Mouse (Mus musculus) lung, adult 2 months (tissue): ENCODE measurements at regions not wholly inside any gene's neighbourhood (a gene's known extent, or its start where the extent isn't known, plus 50 kb on each side); places are given as distances from the start of the nearest gene placed in this dataset.

Experiments used
- CTCF ChIP-seq: fragments of 200-500 bp; IDR thresholded peaks from 2 replicates; pipeline ENCODE4 v1.5.1; 2011; ENCODE audit warnings: mild to moderate bottlenecking, low read length, control low read depth; ENCODE audit not compliant: insufficient read depth
- POLR2A ChIP-seq: fragments of 200-500 bp; IDR thresholded peaks from 2 replicates; pipeline ENCODE4 v1.6.1; 2011; ENCODE audit warnings: low read depth, mild to moderate bottlenecking, control low read depth, low read length, borderline replicate concordance; ENCODE audit errors: extremely low read depth

DNA sequence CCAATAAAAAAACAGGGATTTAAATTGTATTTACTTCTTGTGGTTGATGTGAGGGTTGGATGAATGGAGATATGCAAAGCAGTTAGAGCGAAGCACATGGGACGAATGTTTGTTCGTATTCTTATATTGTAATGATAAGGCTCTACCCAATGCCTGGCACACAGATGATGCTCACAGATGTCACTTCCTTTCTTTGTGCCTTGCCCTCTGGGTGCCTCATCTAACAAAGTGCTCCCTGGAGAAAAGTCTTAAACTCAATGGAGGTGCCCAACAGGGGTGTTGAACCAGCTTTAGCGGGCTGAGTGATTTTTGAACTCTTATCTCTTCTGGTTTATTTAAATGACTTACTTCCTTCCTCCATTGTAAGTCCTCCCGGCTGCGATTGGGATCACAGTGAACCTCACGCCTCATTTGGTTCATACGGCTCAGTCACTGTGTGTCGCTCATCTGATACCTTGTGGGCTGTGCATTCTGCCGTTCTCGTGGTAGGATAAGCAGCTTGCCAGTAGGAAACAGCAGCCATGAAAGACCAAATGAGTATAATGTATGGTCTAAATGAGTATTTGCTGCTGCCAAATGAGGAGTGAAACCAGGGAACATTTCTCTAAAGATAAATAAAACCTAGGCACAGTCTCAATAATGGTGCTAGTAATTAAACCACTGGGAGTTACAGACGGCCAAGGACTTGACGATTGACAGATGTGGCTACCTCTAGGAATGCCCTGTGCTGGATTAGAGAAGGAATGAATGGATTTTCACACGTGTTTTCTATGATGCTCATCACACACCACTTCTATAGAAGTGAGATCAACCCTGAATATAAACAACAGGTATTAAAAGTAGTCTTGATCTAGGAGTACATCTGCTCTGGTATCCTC, 81.2 kb downstream of the Nhlrc3 start:
- TF ChIP-seq POLR2A = no peak
- no peak for TF ChIP-seq CTCF
